Mouse (Mus musculus): Measurements from ENCODE around the gene Hs6st3. TPM values are rescaled to one million over a fixed set of nuclear protein-coding genes. Genes with fewer than 3 reads are reported as not detected.
"Not testable (repeated sequence)": the region's sequence is repeated elsewhere in the genome, so short reads cannot be mapped to it uniquely, and the experiment has no call there.

The Hs6st3 gene
- polyA plus RNA-seq, 1 experiment from 2014 or later, result 0.08 TPM

DNA sequence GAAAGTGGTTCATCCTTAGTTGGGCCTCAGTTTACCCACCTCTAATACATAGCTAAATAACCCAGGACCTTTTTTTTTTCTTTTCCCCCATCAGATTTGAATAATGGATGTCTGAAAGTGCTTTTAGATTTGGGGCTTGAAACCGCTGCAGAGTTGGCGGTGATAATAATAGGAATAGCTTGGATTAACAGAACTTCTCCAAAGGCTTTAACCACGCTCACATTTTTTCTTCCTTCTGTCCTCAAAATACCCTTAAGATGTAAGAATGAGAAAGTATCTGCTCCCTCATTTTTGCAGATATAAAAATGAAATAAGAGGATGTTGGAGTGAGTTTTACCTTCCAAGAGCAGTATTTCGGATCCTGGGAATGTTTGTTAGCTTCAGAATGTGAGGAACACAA, 420.2 kb downstream of the Hs6st3 start:
- Histone ChIP-seq H3K27ac (no peak overlapping the region), H3K4me1 (replicated peaks; ENCODE audit: insufficient read depth, low read length) (no peaks in the 10 kb centered on the region), H3K4me2 (ENCODE audit: low read length) (no peak overlapping the region), H3K36me3 (ENCODE audit: insufficient read depth, low read length) (no peaks in the 10 kb centered on the region), H3K9me3 (replicated peaks; ENCODE audit: low read length) (no peaks in the 10 kb centered on the region), H3K27me3 (ENCODE audit: insufficient read depth, low read length) (no peaks in the 10 kb centered on the region), H3K4me3 (replicated peaks; ENCODE audit: low read depth, low read length) (no peak overlapping the region), H3K9ac (ENCODE audit: low read depth, low read length) (no peak overlapping the region)
- DNase-seq (ENCODE audit: low spot score) (no peak), ATAC-seq (replicated peaks; ENCODE audit: low FRiP score, low read depth) (no peak)
- no peak for TF ChIP-seq CTCF (IDR thresholded peaks at IDR 0.05; ENCODE audit: low read depth)
- WGBS, result 91% methylated on average over 4 of the region's 4 CpGs

- DNase-seq (ENCODE audit: low spot score), result peak; percentile 49
- Histone ChIP-seq H3K27me3 (ENCODE audit: insufficient read depth, low read length) (no peaks in the 10 kb centered on the region), H3K9me3 (replicated peaks; ENCODE audit: low read length) (no peaks in the 10 kb centered on the region), H3K4me2 (ENCODE audit: low read length) (no peak overlapping the region), H3K36me3 (ENCODE audit: insufficient read depth, low read length) (no peaks in the 10 kb centered on the region), H3K27ac (no peak overlapping the region), H3K4me3 (replicated peaks; ENCODE audit: low read depth, low read length) (no peak overlapping the region), H3K9ac (ENCODE audit: low read depth, low read length) (no peak overlapping the region), H3K4me1 (replicated peaks; ENCODE audit: insufficient read depth, low read length) (no peaks in the 10 kb centered on the region)
- WGBS, result 14% methylated on average over 10 of the region's 10 CpGs
- no peak for TF ChIP-seq CTCF (IDR thresholded peaks at IDR 0.05; ENCODE audit: low read depth)
- no peak for ATAC-seq (replicated peaks; ENCODE audit: low FRiP score, low read depth)
These were observed 443.9 kb downstream of the Hs6st3 start for GRCm38 (mm10) chr14:119582039-119582508.

GRCm38 (mm10) chr14:119585069-119585468, 446.9 kb downstream of the Hs6st3 start:
- Histone ChIP-seq H3K27ac (no peak overlapping the region), H3K4me2 (ENCODE audit: low read length) (no peak overlapping the region)
- WGBS, result 71% methylated on average over 4 of the region's 4 CpGs

GRCm38 (mm10) chr14:119587365-119587764, 449.2 kb downstream of the Hs6st3 start:
- not testable (repeated sequence) for H3K9me3 ChIP-seq (replicated peaks; ENCODE audit: low read length); ATAC-seq (replicated peaks; ENCODE audit: low FRiP score, low read depth); H3K36me3 ChIP-seq (ENCODE audit: insufficient read depth, low read length); H3K4me1 ChIP-seq (replicated peaks; ENCODE audit: insufficient read depth, low read length); H3K27me3 ChIP-seq (ENCODE audit: insufficient read depth, low read length); H3K4me2 ChIP-seq (ENCODE audit: low read length); H3K4me3 ChIP-seq (replicated peaks; ENCODE audit: low read depth, low read length); H3K27ac ChIP-seq; H3K9ac ChIP-seq (ENCODE audit: low read depth, low read length); DNase-seq (ENCODE audit: low spot score)
- WGBS, result 88% methylated on average over 1 of the region's 1 CpGs

More at GRCm38 (mm10) chr14:119585069-119585468, 446.9 kb downstream of the Hs6st3 start:
- ATAC-seq (replicated peaks; ENCODE audit: low FRiP score, low read depth), result no peak
- Histone ChIP-seq H3K27me3 (ENCODE audit: insufficient read depth, low read length) (no peaks in the 10 kb centered on the region), H3K9ac (ENCODE audit: low read depth, low read length) (no peak overlapping the region), H3K4me3 (replicated peaks; ENCODE audit: low read depth, low read length) (no peak overlapping the region), H3K4me1 (replicated peaks; ENCODE audit: insufficient read depth, low read length) (no peaks in the 10 kb centered on the region), H3K36me3 (ENCODE audit: insufficient read depth, low read length) (no peaks in the 10 kb centered on the region), H3K9me3 (replicated peaks; ENCODE audit: low read length) (no peaks in the 10 kb centered on the region)
- DNase-seq (ENCODE audit: low spot score), result no peak
- no peak for TF ChIP-seq CTCF (IDR thresholded peaks at IDR 0.05; ENCODE audit: low read depth)

DNA sequence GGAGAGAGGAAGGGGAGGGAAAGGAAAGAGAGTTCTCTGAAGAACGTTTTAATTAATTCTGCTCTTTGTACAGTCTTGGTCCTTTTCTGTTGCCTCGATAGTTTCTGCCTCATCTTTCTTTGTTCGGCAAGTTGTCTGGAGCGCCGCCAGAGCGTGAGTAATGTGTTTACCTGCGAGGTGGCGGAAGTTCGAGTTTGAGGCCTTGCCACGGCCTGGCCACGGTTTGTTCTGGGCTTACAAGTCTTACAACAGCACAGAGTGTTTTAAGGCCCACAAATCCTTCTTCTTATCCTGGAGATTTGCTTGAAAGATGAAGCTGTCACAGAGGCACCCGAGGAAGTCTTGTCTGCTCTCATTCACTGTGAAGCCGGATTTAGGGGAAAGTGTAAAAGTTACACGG, 466.2 kb downstream of the Hs6st3 start:
- 65% methylated on average over 14 of the region's 14 CpGs for WGBS
- H3K4me3 ChIP-seq (replicated peaks; ENCODE audit: low read depth, low read length), result no peak overlapping the region
- no peaks in the 10 kb centered on the region for H3K27me3 ChIP-seq (ENCODE audit: insufficient read depth, low read length)
- H3K9me3 ChIP-seq (replicated peaks; ENCODE audit: low read length), result no peaks in the 10 kb centered on the region
- no peak overlapping the region for H3K9ac ChIP-seq (ENCODE audit: low read depth, low read length)
- H3K36me3 ChIP-seq (ENCODE audit: insufficient read depth, low read length), result no peaks in the 10 kb centered on the region
- H3K4me1 ChIP-seq (replicated peaks; ENCODE audit: insufficient read depth, low read length), result no peaks in the 10 kb centered on the region
- ATAC-seq (replicated peaks; ENCODE audit: low FRiP score, low read depth) (no peak), DNase-seq (ENCODE audit: low spot score) (no peak)
- TF ChIP-seq CTCF (IDR thresholded peaks at IDR 0.05; ENCODE audit: low read depth), result no peak
- no peak overlapping the region for H3K4me2 ChIP-seq (ENCODE audit: low read length)
- H3K27ac ChIP-seq, result no peak overlapping the region

- H3K9ac ChIP-seq (ENCODE audit: low read depth, low read length), result no peak overlapping the region
- H3K4me1 ChIP-seq (replicated peaks; ENCODE audit: insufficient read depth, low read length), result no peaks in the 10 kb centered on the region
- no peaks in the 10 kb centered on the region for H3K36me3 ChIP-seq (ENCODE audit: insufficient read depth, low read length)
- no peak overlapping the region for H3K4me3 ChIP-seq (replicated peaks; ENCODE audit: low read depth, low read length)
- no peak for ATAC-seq (replicated peaks; ENCODE audit: low FRiP score, low read depth)
- no peak for DNase-seq (ENCODE audit: low spot score)
- whole genome bisulfite sequencing, result 69% methylated on average over 2 of the region's 2 CpGs
- H3K4me2 ChIP-seq (ENCODE audit: low read length), result no peak overlapping the region
- no peaks in the 10 kb centered on the region for H3K27me3 ChIP-seq (ENCODE audit: insufficient read depth, low read length)
- H3K27ac ChIP-seq, result no peak overlapping the region
- no peak for TF ChIP-seq CTCF (IDR thresholded peaks at IDR 0.05; ENCODE audit: low read depth)
- no peaks in the 10 kb centered on the region for H3K9me3 ChIP-seq (replicated peaks; ENCODE audit: low read length)
These were observed 474.7 kb downstream of the Hs6st3 start for GRCm38 (mm10) chr14:119612793-119613192.

DNA sequence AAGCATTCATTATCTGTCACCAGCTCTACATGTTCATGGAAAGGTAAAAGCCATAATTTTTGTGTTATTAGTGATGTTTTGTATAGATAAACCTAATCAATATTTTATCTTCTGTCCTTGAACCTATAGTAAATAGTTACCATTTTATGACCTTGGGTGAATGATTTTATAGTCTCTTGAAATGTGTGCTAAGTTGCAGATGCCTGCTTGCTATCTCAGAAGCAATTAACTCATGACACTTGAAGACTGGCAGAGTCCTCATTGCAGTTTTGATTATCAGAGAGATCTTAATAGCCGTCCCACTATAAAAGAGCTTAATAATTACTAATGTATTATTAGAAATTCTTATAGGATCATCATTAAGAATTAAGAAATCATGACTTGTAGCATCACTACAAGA, 491.0 kb downstream of the Hs6st3 start:
- DNase-seq (ENCODE audit: low spot score) (no peak), ATAC-seq (replicated peaks; ENCODE audit: low FRiP score, low read depth) (no peak)
- WGBS, result 74% methylated on average over 1 of the region's 1 CpGs
- H3K4me2 ChIP-seq (ENCODE audit: low read length), result no peak overlapping the region
- no peaks in the 10 kb centered on the region for H3K27me3 ChIP-seq (ENCODE audit: insufficient read depth, low read length)
- TF ChIP-seq CTCF (IDR thresholded peaks at IDR 0.05; ENCODE audit: low read depth), result no peak
- H3K9me3 ChIP-seq (replicated peaks; ENCODE audit: low read length), result no peaks in the 10 kb centered on the region
- H3K36me3 ChIP-seq (ENCODE audit: insufficient read depth, low read length), result no peaks in the 10 kb centered on the region
- no peak overlapping the region for H3K27ac ChIP-seq
- no peak overlapping the region for H3K4me3 ChIP-seq (replicated peaks; ENCODE audit: low read depth, low read length)
- no peak overlapping the region for H3K9ac ChIP-seq (ENCODE audit: low read depth, low read length)
- no peaks in the 10 kb centered on the region for H3K4me1 ChIP-seq (replicated peaks; ENCODE audit: insufficient read depth, low read length)
